Mouse (Mus musculus) left cerebral cortex, adult 11 months (tissue): Measurements from ENCODE around the gene Zfp740.
A peak's percentile ranks its signal among the peaks of the same experiment; 100 is the strongest.

Source experiments
- DNase-seq: peaks from one replicate; pipeline ENCODE4 v3.0.0; 2022; ENCODE audit warnings: low spot score

Gene Zfp740

GRCm38 (mm10) chr15:102230408-102231321 lies 27.6 kb downstream of the Zfp740 start:
- DNase-seq: no peak

GRCm38 (mm10) chr15:102231748-102232147 lies 28.7 kb downstream of the Zfp740 start, which contains the start of gene Itgb7:
Gene Itgb7 (minus strand): TSS chr15:102231944.
- DNase-seq: no peak

GRCm38 (mm10) chr15:102232764-102233163 lies 29.7 kb downstream of the Zfp740 start:
- no peak for DNase-seq

- DNase-seq: no peak
Measured at GRCm38 (mm10) chr15:102233896-102234295, 30.8 kb downstream of the Zfp740 start.

- DNase-seq: no peak
Measured at GRCm38 (mm10) chr15:102235371-102236027, 32.5 kb downstream of the Zfp740 start.

- no peak for DNase-seq
Measured at GRCm38 (mm10) chr15:102238543-102239259, 35.7 kb downstream of the Zfp740 start.

GRCm38 (mm10) chr15:102239260-102239590 lies 36.2 kb downstream of the Zfp740 start:
- DNase-seq: no peak

- no peak for DNase-seq
Measured at GRCm38 (mm10) chr15:102239851-102240250, 36.8 kb downstream of the Zfp740 start.

- DNase-seq: no peak
Measured at GRCm38 (mm10) chr15:102240607-102241006, 37.6 kb downstream of the Zfp740 start.

GRCm38 (mm10) chr15:102242404-102243228 lies 39.6 kb downstream of the Zfp740 start:
- DNase-seq: no peak

- DNase-seq: no peak
Measured at GRCm38 (mm10) chr15:102243229-102244190, 40.5 kb downstream of the Zfp740 start.

- DNase-seq: no peak
Measured at GRCm38 (mm10) chr15:102244306-102245191, 41.5 kb downstream of the Zfp740 start.

- no peak for DNase-seq
Measured at GRCm38 (mm10) chr15:102245461-102245881, 42.4 kb downstream of the Zfp740 start.

- DNase-seq: peak; percentile 74
Measured at GRCm38 (mm10) chr15:102245891-102246741, 43.1 kb downstream of the Zfp740 start.

- peak; percentile 81 for DNase-seq
Measured at GRCm38 (mm10) chr15:102246866-102247251, 43.8 kb downstream of the Zfp740 start.

- no peak for DNase-seq
Measured at GRCm38 (mm10) chr15:102247252-102248130, 44.4 kb downstream of the Zfp740 start.

- no peak for DNase-seq
Measured at GRCm38 (mm10) chr15:102248131-102248811, 45.2 kb downstream of the Zfp740 start.
